Mouse (Mus musculus): ENCODE measurements around the gene Med9.

- TF ChIP-seq CTCF (IDR thresholded peaks at IDR 0.05) (no peak), POLR2A (IDR thresholded peaks at IDR 0.05; ENCODE audit: insufficient read depth, low read depth, low read length) (no peak), EP300 (IDR thresholded peaks at IDR 0.05; ENCODE audit: insufficient read depth, low read depth, low read length) (no peak)
These were observed 25.4 kb downstream of the Med9 start for GRCm38 (mm10) chr11:59973389-59973788.
